Mouse (Mus musculus) heart, postnatal 4 days (tissue): ENCODE results near the gene Zfhx3. TPM values are rescaled to one million over a fixed set of nuclear protein-coding genes. Genes with fewer than 3 reads are reported as not detected.

Experiments used
- DNase-seq: peaks from one replicate; pipeline ENCODE4 v3.0.0; 2021
- total RNA-seq, 2 experiments: library from RNA; stranded (reverse); gene quantifications; 2 replicates each; pipeline ENCODE4 v1.2.3; 2021

The Zfhx3 gene
- total RNA-seq, 2 experiments from 2014 or later, result 9.7 to 11.5 TPM

- peak; percentile 22 for DNase-seq
These were observed 158.7 kb downstream of the Zfhx3 start for GRCm38 (mm10) chr8:108101131-108101530.

- no peak for DNase-seq
These were observed 159.8 kb downstream of the Zfhx3 start for GRCm38 (mm10) chr8:108101978-108102865.

GRCm38 (mm10) chr8:108104471-108105098 is 162.1 kb downstream of the Zfhx3 start:
- DNase-seq, result no peak

GRCm38 (mm10) chr8:108125053-108125452 is 182.6 kb downstream of the Zfhx3 start:
- peak; percentile 15 for DNase-seq

- DNase-seq, result no peak
These were observed 183.0 kb downstream of the Zfhx3 start for GRCm38 (mm10) chr8:108125491-108125890.

GRCm38 (mm10) chr8:108146536-108146935 is 204.1 kb downstream of the Zfhx3 start:
- DNase-seq, result no peak

GRCm38 (mm10) chr8:108148599-108149249 is 206.3 kb downstream of the Zfhx3 start:
- no peak for DNase-seq

- DNase-seq, result no peak
These were observed 228.4 kb downstream of the Zfhx3 start for GRCm38 (mm10) chr8:108170804-108171203.

- DNase-seq, result no peak
These were observed 240.9 kb downstream of the Zfhx3 start for GRCm38 (mm10) chr8:108183296-108183695.

- no peak for DNase-seq
These were observed 241.5 kb downstream of the Zfhx3 start for GRCm38 (mm10) chr8:108183948-108184347.

GRCm38 (mm10) chr8:108186289-108186688 is 243.8 kb downstream of the Zfhx3 start:
- no peak for DNase-seq

- DNase-seq, result no peak
These were observed 245.6 kb downstream of the Zfhx3 start for GRCm38 (mm10) chr8:108188044-108188443.

GRCm38 (mm10) chr8:108194571-108194970 is 252.1 kb downstream of the Zfhx3 start:
- no peak for DNase-seq

GRCm38 (mm10) chr8:108215026-108215425 is 272.6 kb downstream of the Zfhx3 start:
- DNase-seq, result no peak

GRCm38 (mm10) chr8:108218171-108218840 is 275.9 kb downstream of the Zfhx3 start:
- peak; percentile 15 for DNase-seq

- DNase-seq, result no peak
These were observed 278.1 kb downstream of the Zfhx3 start for GRCm38 (mm10) chr8:108220511-108220910.

GRCm38 (mm10) chr8:108222091-108222490 is 279.6 kb downstream of the Zfhx3 start:
- DNase-seq, result no peak

GRCm38 (mm10) chr8:108232326-108232725 is 289.9 kb downstream of the Zfhx3 start:
- DNase-seq, result no peak

- DNase-seq, result no peak
These were observed 292.0 kb downstream of the Zfhx3 start for GRCm38 (mm10) chr8:108234481-108234880.

- no peak for DNase-seq
These were observed 294.3 kb downstream of the Zfhx3 start for GRCm38 (mm10) chr8:108236715-108237114.

GRCm38 (mm10) chr8:108239531-108239930 is 297.1 kb downstream of the Zfhx3 start:
- DNase-seq, result no peak

GRCm38 (mm10) chr8:108241041-108241690 is 298.7 kb downstream of the Zfhx3 start:
- peak; percentile 7 for DNase-seq
